Mouse (Mus musculus) cerebral cortex, adult 2 months (tissue): ENCODE results near the gene Ttll9.

Source experiments
- WGBS: fragments of 180-500 bp; shearing (Covaris S2); methylation state at CpG from one replicate; pipeline ENCODE4 v1.1.7; 2018; 5-methylcytosine and 5-hydroxymethylcytosine counted together

Gene Ttll9

DNA sequence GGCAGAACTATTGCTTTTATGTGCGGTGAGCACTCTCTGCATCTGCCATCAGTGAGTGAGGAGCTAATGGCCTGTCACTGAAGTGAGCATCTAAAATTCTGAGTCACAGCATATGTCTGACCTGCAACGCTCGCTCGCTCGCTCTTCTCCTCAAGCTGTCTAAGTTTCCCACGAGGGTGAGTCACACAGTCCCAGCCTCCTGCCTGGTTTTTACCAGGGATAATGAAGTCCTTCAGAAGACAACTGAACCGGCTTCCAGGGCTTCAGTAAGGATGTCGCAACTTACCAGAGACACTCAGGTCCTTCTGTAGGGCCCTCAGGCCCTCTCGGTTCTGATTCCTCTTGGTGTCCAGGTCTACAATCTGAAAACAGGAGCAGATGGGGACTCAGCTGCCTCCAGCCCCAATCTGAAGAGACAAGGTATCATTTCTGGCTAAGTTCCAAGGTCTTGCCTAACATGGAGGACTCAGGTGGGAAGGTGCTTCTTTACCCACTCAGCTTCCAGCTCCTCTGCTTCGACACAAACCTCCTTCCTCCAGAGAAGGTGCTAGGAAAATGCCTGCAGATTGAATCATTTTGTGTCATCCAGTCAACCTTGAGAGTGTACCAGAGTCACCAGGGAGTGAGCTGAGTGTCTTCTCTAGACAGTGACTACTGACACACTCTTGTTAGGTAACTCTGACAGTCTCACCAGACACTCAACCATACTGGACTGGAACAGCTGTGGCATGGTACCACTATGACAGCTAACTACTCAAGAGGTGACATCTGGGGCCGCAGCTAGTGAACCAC is 51.6 kb downstream of the Ttll9 start:
- 57% methylated on average over 11 of the region's 11 CpGs for WGBS

DNA sequence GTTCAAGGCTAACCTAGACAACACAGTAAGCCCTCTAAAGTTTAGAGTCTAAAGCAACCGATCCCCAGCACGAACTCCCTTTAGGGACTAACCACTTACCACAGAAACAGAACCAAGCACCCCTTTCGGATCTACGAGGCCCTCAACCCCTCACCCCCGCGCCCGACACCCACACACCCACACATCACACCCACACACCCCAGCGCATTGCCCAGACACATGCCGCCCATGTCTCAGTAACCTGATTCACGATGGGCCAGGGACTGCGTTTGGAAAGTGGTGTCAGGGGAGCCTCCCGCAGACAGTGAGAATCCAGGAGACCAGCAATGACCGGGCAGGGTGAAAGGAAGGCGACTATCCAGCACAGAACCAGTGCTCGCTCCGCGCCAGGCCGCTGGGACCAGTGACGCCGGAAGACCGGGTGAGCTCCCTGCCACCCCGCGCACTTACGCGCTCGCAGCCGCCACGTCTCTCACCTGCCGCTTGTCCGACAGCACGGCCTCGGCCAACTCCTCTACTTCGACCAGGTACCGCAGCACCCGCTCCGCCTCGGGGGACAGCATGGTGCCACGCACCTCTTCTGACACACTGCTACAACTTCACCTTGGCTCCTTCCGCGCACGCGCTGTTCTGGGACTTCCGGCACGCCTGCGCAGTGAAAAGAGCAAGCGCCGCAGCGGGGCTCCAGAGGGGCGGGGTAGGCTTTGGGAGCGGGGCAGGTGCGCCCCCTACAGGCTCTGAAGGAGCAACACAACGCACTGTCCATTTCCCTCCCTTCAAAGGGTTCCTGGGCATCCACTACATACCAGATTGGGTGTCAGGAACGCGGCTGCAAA is 52.7 kb downstream of the Ttll9 start, which contains the start of gene Pdrg1:
Gene Pdrg1, minus strand, starts transcription at position 670 of the 836 bp plus-strand sequence.
- 1% methylated on average over 54 of the region's 54 CpGs for WGBS

DNA sequence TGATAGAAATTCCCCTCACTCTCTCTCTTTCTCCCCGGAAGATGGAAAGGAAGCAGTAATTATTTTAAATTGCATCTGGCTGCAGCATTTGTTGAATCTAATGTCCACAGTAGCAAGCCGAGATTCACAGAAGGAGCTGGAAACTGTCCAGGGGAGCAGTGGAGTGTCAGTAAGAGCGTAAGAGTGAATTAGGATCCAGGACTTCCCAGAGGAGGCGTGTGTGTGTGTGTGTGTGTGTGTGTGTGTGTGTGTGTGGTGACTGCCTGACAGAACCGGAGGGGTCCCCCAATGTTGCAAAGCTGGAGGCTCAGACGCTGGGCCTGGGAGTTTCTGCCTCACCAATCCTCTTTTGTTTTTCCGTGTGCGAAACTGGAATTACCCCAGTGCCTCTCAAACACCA is 53.5 kb downstream of the Ttll9 start:
- WGBS: 19% methylated on average over 8 of the region's 8 CpGs

DNA sequence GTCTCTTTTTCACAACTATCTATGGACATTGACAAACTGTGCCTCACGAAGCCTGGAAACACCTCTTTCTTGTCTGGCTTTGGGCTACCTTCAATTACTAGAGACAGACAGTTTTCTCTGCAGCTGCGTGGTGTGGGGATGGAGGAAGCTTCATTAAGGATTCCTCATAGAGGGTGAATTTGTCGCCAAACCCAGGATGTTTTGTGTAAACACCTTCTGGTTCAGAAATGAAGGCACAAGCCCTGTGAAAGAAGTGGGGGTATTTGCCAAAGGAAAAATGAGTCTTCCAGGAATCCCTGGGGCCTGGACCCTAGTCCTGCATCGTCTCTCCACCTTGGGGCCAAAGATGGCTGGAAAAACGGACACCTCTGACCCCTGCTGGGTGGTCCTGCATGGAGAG is 54.5 kb downstream of the Ttll9 start:
- 48% methylated on average over 5 of the region's 5 CpGs for WGBS

DNA sequence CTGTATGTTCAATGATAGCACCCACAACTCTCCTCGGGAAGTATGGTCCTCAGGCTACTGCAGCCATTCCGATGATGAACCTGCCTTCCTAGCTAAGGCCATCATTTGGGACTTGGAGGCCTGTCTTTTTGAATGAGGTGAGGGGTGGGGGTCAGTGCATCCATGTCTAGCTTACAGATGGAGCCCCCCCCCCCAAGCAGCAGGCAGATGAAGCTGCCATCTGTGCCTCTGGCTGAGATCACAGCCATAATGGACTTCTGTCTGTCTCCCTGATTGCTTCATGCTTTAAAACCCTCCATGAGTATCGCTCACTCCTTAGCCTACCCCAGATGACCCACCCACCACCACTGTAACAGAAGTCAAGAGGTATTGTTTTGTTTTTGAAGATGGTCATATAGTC is 57.1 kb downstream of the Ttll9 start:
- WGBS: 86% methylated on average over 3 of the region's 3 CpGs

DNA sequence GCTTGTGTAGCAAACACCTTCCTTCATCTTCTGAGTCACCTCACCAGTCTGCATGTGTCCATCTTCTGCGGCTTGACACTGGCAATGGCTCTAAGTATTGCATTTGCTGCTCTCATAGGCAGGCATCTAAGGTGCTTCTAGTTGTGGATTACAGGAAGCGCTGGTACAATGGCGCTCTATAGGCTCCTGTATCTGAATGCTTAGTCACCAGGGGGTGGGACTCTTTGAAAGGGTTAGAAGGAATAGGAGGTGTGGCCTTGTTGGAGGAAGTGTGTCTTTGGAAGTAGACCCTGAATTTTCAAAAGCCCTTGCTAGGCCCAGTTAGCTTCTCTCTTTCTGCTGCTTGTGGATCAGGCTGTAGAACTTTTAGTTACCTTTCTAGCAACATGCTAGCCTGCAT is 58.9 kb downstream of the Ttll9 start:
- 85% methylated on average over 3 of the region's 3 CpGs for WGBS

DNA sequence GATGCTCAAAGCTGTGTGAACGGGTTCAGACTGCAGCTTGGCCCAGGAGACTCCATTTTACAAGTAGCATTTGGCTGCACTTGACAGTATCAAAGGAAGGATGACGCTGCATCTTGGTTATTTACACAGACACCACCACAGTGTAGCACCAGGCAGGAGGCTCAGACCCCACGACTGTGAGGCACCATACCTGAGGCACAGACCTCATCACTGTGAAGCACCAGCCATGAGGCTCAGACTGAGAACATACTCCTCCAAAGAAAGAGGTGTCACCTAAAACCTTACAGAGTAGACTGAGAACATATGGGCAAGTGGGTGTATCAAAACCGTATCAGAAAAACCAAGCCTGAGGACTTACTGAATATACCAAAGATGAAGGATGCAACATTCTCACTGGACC is 60.6 kb downstream of the Ttll9 start:
- 34% methylated on average over 4 of the region's 4 CpGs for WGBS

DNA sequence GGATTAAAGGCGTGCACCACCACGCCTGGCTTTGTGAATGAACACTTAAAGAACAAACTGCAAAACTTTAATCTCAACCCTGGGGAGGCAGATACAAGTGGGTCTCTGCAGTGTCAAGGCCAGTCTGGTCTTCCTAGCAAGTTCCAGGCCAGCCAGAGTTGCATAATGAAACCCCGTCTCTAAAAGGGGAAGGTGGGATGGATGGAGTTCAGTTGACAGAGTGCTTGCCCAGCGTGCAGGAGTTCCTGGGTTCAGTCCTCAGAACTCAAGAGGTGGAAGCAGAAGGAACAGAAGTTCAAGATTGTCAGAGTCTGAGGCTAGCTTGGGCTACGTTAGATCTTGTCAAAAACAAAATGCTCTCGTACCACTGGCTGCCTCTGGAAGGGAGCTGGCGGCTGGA is 63.8 kb downstream of the Ttll9 start:
- 87% methylated on average over 7 of the region's 7 CpGs for WGBS

DNA sequence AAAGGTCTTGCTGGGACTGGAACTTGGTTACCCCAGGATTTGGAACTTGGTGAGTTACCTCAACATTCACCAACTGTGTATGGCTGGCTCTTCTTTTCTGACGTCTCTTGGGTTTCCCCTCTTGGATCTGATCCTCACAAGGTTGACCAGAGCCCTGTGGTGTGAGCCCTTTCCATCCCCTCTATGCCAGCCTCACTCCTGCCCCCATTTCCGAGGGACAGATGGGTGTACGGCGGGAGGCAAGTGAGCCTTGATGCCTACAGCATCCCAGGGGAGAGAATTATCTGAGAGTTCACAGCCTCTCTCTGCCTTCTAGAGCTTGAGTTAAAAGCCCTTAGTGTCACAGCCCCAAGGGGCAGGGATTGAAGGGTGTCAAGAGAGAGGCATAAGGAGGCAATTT is 65.2 kb downstream of the Ttll9 start:
- WGBS: 73% methylated on average over 4 of the region's 4 CpGs

DNA sequence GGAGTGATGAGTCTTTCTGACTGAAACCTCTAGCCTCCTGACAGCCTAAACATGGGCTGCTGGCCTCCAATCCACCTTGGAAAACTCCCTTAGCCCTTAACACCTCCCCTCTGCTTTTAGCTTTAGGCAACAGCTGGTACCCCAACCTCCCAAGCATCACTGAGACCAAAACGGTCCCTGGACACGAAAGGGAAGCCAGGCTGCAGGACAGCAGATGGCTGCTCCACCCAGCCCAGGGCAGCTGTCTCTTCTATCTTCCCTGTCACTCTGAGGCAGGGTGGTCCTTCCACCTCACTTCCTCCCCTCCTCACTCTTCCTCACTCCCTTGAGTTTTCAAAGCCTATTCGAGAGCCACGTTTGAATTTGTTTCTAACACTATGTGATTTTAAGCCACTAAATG is 68.1 kb downstream of the Ttll9 start:
- WGBS: 41% methylated on average over 4 of the region's 4 CpGs

DNA sequence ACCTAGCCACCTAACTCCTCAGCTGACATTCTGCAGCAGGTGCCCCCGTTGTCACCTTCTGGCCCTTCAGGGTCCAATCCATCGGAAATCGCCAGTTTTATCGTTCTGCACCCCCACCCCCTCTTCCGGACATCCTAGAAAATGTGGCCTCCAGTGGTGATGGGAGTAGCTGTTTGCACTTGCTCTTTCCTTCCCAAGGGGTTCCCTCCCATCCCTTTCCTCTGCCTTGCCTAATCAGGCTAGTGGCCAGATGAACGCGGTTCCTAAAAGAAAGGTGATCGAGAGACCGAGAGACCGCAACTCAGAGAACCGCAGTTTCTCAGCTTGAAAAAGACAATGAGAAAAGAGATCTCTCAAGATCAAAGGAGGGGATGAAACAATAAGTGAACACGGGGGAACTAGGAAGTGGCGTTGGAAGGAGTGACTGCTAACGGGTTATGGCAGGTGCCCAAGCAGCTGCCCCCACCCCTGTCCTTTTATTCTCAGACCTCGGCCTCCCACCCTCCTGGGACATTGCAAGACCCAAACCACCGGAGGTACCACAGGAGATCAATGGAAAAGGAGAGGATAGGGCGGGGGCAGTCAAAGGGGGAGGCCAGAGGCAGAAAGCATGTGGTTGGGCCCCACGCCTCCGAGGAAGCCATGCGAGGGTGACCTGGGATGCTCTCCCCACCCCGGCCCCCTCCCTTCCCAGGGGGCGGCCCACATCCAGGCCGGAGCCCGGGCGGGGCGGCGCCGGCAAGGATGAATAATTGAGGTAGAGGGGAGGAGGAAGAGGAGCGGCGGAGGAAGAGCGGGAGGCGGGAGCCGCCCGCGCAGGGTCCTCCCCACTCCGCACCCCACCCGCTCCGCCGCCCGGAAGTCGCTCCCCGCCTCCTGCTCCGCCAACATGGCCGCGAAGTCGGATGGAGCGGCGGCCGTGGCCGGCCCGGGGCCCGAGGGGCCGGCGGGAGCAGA is 69.1 kb downstream of the Ttll9 start, which contains the start of gene Xkr7:
Gene Xkr7, plus strand, starts transcription at position 727 of the 957 bp plus-strand sequence.
- WGBS: 2% methylated on average over 42 of the region's 54 CpGs

DNA sequence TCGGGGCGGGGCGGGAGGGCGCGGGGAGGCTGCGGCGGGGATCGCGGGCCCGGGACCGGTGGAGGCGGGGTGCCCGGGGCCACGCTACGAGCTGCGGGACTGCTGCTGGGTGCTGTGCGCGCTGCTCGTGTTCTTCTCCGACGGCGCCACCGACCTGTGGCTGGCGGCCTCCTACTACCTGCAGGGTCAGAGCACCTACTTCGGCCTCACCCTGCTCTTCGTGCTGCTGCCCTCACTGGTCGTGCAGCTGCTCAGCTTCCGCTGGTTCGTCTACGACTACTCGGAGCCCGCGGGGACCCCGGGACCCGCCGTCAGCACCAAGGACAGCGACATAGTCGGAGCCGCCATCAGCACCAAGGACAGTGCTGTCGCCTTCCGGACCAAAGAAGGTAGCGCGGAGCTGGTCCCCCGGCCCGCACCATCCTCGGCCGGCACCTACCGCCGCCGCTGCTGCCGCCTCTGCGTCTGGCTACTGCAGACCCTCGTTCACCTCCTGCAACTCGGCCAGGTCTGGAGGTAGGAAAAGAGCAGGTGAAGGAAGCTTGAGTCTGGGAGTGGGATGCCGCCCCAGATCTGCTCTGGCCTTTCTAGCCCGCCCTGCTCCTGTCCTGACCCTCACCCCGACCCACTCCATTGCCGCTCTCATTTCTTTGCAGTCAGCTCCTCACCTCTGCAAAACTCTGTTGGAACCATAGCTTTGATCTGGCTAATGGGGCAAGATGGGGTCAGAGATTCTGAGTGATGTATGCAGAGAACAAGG is 70.0 kb downstream of the Ttll9 start:
- WGBS: 1% methylated on average over 51 of the region's 58 CpGs

DNA sequence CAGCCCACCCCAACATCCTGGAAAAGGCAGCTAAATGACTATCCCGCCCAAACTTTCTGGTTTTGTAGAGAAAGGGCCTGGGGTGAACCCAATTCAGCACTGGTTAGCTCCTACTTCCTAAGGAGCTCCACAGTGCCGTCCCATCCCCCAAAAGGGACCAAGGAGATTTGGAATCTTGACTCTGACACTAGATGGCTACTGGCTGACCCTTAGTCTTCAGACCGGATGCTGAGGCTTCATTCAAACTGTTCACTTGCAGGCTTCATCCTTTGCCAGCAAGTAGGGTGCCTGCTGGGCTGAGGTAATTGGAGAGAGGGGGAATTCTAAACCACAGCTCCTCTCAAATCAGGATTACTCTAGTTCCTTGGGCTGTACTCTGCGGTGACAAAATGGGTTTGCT is 70.7 kb downstream of the Ttll9 start:
- 3% methylated on average over 4 of the region's 4 CpGs for WGBS

DNA sequence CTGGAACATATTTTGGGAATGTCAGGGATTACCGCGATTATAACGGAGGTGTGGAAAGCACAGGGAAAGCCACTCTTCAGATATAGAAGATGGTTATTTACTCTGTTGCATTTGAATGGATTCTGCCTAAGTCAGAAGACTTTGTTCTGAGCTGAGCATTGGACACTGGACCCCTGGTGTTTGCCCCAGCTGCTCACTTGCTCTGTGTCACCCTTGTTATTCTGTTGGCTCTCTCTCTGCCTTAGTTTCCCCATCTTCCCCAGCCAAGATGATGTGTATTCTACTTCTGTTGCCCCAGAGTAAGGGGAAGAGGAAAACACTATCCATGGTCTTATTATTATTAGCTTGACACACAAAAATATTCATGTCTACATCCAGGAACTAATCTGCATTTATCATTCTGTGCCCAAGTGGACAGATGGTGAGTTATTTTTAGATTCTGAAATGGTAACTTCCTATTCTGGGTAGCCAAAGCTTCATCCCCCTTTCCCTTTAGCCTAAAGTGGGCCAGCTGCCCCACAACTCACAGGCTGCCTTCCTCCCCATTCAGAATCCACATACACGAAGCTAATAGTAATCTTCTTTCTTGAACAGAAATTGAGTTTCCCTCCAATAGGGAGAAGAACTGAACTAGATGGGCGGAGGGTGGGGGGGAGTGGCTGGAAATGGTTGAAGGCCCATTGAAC is 71.4 kb downstream of the Ttll9 start:
- WGBS: 46% methylated on average over 5 of the region's 5 CpGs

DNA sequence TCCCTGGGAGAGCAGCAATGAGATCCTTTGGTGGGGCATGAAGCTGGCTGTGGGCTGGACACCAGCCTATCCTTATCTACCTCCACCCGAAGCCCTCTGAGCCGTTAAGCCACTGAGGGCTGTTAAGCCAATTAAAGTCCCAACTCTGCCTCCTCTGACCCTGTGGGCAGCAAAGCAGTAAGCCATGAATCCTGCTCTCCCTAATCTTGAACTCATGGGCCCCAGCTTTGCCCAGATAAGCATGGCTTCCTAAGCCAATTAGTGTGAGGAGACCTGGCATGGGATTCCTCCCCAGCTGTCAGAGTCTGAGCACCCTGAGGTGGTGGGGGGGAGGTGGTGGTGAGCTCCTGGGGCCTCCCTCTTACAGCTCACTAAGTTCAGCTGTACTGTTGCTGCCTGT is 74.4 kb downstream of the Ttll9 start:
- 40% methylated on average over 2 of the region's 2 CpGs for WGBS

DNA sequence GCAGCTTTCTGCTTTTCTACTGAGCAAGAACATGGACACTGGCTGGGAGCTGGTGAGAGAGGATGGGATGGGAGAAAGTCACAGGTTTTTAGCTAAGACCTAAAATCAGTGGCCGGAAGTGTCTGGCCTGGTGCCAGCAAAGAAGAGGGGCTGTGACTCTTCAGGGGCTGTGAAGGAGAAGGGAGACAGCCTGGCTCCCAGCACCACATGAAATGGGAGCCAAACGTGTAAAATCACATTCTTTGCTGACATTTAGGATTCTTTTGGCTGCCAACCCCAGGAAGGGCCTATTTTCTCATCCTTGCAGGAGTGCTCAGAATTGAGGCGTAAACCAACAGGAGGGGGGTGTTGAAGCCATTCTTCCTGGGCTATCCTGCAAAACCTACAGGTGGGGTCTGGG is 81.6 kb downstream of the Ttll9 start:
- 56% methylated on average over 3 of the region's 3 CpGs for WGBS

DNA sequence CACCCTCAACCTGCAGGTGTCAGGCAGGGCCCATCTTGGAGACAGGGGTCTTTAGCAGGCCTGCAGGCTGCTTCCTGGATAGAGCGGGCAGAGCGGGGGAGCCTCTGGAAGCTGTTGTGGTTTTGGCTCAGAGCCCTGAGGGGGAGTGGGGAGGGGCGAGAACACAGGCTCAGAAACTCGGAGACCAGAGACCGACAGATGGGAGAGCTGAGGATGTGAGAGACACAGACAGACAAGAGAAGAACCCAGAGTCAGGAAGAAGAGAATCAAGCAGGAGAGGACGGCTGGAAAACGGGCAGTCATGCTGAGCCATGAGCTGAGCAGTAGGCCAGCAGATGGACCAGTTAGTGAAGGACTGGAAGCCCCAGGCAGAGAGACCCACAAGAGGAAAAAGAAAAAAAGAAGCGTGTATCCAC is 83.6 kb downstream of the Ttll9 start:
- WGBS: 24% methylated on average over 8 of the region's 8 CpGs

DNA sequence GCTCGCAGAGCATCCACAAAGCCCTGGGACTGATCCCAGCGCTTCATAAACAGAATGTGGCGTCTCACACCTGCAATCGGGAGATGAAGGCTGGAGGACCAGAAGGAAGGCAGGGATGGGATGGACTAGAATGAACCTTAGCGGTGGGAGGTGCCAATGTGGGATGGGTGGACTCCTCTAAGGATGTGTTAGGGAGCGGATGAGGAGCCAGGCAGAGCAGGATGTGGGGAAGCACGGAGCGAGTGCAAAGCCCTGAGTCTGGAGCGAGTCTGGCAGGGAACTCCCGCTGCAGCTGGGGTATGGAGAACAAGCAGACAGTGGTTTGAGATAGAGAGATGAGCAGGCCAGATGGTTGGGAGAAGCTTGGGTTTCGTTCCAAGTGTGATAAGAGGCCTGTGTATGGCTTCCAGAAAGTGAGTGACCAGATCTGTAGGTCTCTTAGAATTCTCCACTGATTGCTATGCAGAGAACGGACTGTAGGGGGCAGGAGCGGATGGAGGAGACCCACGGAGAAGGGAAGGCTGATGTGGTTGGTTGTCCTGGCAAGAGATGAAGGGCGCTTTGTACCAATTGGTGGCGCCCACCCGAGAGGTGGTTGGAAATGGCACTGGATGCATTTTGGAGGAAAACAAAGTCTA is 85.7 kb downstream of the Ttll9 start:
- WGBS: 33% methylated on average over 17 of the region's 17 CpGs

DNA sequence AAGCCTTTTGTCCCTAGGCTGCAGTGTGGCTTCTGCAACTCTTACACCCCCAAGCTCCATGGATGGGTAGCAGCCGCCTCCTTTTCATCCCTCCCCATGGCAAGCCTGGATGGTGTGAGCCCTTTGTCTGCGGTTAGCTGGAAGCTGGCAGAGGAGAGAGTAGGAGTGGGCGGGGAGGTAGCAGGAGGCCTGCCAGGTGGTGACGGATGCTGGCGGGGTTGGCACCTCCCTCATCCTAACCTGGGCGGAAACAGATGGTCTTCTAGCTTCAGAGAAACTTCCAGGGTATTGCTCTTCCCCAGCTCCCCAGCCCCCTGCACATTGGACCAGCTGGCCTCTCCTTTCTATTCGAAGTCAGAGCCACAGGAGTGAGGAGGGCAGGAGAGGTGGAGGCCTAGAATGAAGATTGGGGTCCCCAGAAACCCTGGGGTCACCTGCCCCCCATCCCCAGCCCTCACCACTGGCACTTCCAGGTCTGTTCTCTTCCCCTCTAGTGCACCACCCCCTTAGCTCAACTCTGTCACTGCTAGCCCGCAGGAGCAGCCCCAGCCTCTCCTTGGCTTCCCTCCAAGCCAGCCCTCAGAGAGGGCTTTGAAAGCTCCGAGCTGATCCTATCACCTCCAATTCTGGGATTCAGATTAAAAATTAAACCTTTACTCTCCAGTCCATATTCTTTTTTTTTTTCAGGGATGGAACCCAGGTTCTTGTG is 87.2 kb downstream of the Ttll9 start:
- 19% methylated on average over 9 of the region's 9 CpGs for WGBS
